Mouse (Mus musculus) G1E (cell line): ENCODE measurements around the gene Echdc3.

Experiments used
- CTCF ChIP-seq: IDR thresholded peaks from 2 replicates; pipeline ENCODE4 v1.5.1; 2012; ENCODE audit warnings: low read depth, low read length, inconsistent platforms, mixed read lengths
- GATA1 ChIP-seq: IDR thresholded peaks from 2 replicates; pipeline ENCODE4 v1.6.1; 2012; ENCODE audit warnings: borderline replicate concordance, low read length, inconsistent platforms, mixed read lengths
- GATA2 ChIP-seq: IDR thresholded peaks from 2 replicates; pipeline ENCODE4 v1.6.1; 2012; ENCODE audit warnings: low read depth, low read length, inconsistent platforms, borderline replicate concordance
- POLR2AphosphoS5 ChIP-seq: IDR thresholded peaks from 2 replicates; pipeline ENCODE4 v1.6.1; 2012; ENCODE audit warnings: low read depth, low read length, inconsistent platforms; ENCODE audit not compliant: insufficient replicate concordance
- TAL1 ChIP-seq: conservative IDR thresholded peaks from 2 replicates; pipeline ENCODE4 v1.6.1; 2012; ENCODE audit warnings: low read depth, low read length, inconsistent platforms, mixed read lengths

DNA sequence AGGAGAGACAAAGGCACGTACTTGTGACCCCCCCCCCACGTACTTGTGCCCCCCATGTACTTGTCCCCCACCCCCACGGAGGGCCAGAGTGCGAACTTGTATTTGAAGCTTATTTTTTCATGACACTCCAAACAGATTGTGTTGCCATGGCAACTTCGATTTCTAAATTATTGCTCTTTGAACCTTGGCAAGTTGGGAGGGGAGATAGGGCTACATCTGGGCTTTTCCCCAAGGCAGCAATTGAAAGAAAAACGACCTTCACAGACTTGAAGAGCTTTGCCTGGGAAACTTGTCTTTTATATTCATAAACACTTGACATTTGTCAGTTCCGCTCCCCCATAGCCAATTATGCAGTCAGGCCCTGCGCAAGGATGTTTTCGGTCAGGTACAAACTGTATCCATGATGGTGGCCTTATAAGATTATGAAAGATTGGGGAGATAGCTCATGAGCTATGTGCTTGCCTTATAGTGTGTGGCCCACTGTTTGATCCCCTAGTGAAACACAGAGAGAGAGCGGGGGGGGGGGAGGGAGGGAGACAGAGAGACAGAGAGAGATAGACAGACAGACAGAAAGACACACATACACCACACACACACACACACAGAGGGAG is 16.4 kb downstream of the Echdc3 start:
- TF ChIP-seq CTCF (no peak), GATA1 (no peak), POLR2AphosphoS5 (no peak), TAL1 (no peak), GATA2 (no peak)
